Mouse (Mus musculus) forebrain, embryonic 16.5 days (tissue): ENCODE results near the gene Eapp. TPM values are rescaled to one million over a fixed set of nuclear protein-coding genes. Genes with fewer than 3 reads are reported as not detected.
"Not testable (repeated sequence)": the region's sequence is repeated elsewhere in the genome, so short reads cannot be mapped to it uniquely, and the experiment has no call there.

ENCODE experiments used
- ATAC-seq: fragments of 200-750 bp; cut with Nextera tagmentation; 2 replicates; pipeline ENCODE4 v1.8.0; 2017; ENCODE audit warnings: mild to moderate bottlenecking, moderate library complexity
- H3K27ac ChIP-seq: fragments of 300-500 bp; sonication (generic); 2 replicates; pipeline ENCODE4 v1.5.1; 2014; ENCODE audit warnings: low read length, control low read depth
- H3K27me3 ChIP-seq: fragments of 300-500 bp; sonication (generic); replicated peaks from 2 replicates; pipeline ENCODE4 v1.6.1; 2014; ENCODE audit warnings: low read length; ENCODE audit not compliant: control insufficient read depth, insufficient read depth
- H3K36me3 ChIP-seq: fragments of 300-500 bp; sonication (generic); 2 replicates; pipeline ENCODE4 v1.6.1; 2014; ENCODE audit not compliant: control insufficient read depth, insufficient read depth
- H3K4me1 ChIP-seq: fragments of 300-500 bp; sonication (generic); replicated peaks from 2 replicates; pipeline ENCODE4 v1.6.1; 2014; ENCODE audit warnings: low read length; ENCODE audit not compliant: control insufficient read depth, insufficient read depth
- H3K4me2 ChIP-seq: fragments of 300-500 bp; sonication (generic); 2 replicates; pipeline ENCODE4 v1.6.1; 2014; ENCODE audit warnings: mild to moderate bottlenecking, low read length, control low read depth
- H3K4me3 ChIP-seq: fragments of 300-500 bp; sonication (generic); replicated peaks from 2 replicates; pipeline ENCODE4 v1.5.1; 2014; ENCODE audit warnings: mild to moderate bottlenecking, low read length, control low read depth
- H3K9ac ChIP-seq: fragments of 300-500 bp; sonication (generic); replicated peaks from 2 replicates; pipeline ENCODE4 v1.6.1; 2014; ENCODE audit warnings: low read depth, low read length, control low read depth
- H3K9me3 ChIP-seq: fragments of 300-500 bp; sonication (generic); 2 replicates; pipeline ENCODE4 v1.6.1; 2016; ENCODE audit warnings: low read length; ENCODE audit not compliant: control insufficient read depth
- WGBS: fragments of 180-500 bp; shearing (Covaris S2); extraction: QIAGEN DNeasy Blood & Tissue Kit; methylation state at CpG from one replicate; pipeline ENCODE4 v1.1.7; 2014; 5-methylcytosine and 5-hydroxymethylcytosine counted together
- polyA plus RNA-seq: library from polyadenylated mRNA; unstranded; fragments of >200 nt; fragmentation: Nextera tagmentation; extraction: Ambion mirVana; gene quantifications from 2 replicates; pipeline ENCODE4 v1.2.1, GENCODE M21; 2015

The Eapp gene
- polyA plus RNA-seq, 1 experiment from 2014 or later = 80.3 TPM

- H3K36me3 ChIP-seq = peaks cover 23% of the 10 kb centered on the region
These were observed 6.6 kb downstream of the Eapp start for GRCm38 (mm10) chr12:54689082-54689481.

GRCm38 (mm10) chr12:54683182-54683581, 12.5 kb downstream of the Eapp start:
- 4% methylated on average over 1 of the region's 1 CpGs for WGBS
- no peak for ATAC-seq
- Histone ChIP-seq H3K9ac (no peak overlapping the region), H3K9me3 (no peaks in the 10 kb centered on the region), H3K36me3 (peaks cover 12% of the 10 kb centered on the region), H3K4me3 (no peak overlapping the region), H3K4me2 (no peak overlapping the region), H3K27me3 (no peaks in the 10 kb centered on the region), H3K4me1 (no peaks in the 10 kb centered on the region), H3K27ac (no peak overlapping the region)

More at GRCm38 (mm10) chr12:54689082-54689481, 6.6 kb downstream of the Eapp start:
- Histone ChIP-seq H3K4me3 (no peak overlapping the region), H3K27ac (no peak overlapping the region), H3K9me3 (no peaks in the 10 kb centered on the region), H3K4me2 (no peak overlapping the region), H3K9ac (no peak overlapping the region), H3K4me1 (peaks cover 4% of the 10 kb centered on the region), H3K27me3 (no peaks in the 10 kb centered on the region)
- no peak for ATAC-seq
- WGBS = 96% methylated on average over 5 of the region's 5 CpGs

GRCm38 (mm10) chr12:54676709-54677108, 19.0 kb downstream of the Eapp start:
- WGBS = 96% methylated on average over 9 of the region's 9 CpGs
- H3K9me3 ChIP-seq = no peaks in the 10 kb centered on the region
- no peaks in the 10 kb centered on the region for H3K27me3 ChIP-seq
- H3K9ac ChIP-seq = no peak overlapping the region
- H3K36me3 ChIP-seq = peaks cover 18% of the 10 kb centered on the region
- H3K4me3 ChIP-seq = no peak overlapping the region
- no peak overlapping the region for H3K4me2 ChIP-seq
- H3K27ac ChIP-seq = no peak overlapping the region
- ATAC-seq = no peak
- no peaks in the 10 kb centered on the region for H3K4me1 ChIP-seq

GRCm38 (mm10) chr12:54675396-54675795, 20.3 kb downstream of the Eapp start:
- Histone ChIP-seq H3K4me1 (no peaks in the 10 kb centered on the region), H3K9ac (no peak overlapping the region), H3K27me3 (no peaks in the 10 kb centered on the region), H3K4me3 (no peak overlapping the region), H3K9me3 (no peaks in the 10 kb centered on the region), H3K4me2 (no peak overlapping the region), H3K27ac (no peak overlapping the region), H3K36me3 (peaks cover 21% of the 10 kb centered on the region)
- WGBS = 97% methylated on average over 4 of the region's 4 CpGs
- no peak for ATAC-seq

GRCm38 (mm10) chr12:54671262-54671661, 24.4 kb downstream of the Eapp start:
- Histone ChIP-seq H3K4me3 (no peak overlapping the region), H3K9me3 (no peaks in the 10 kb centered on the region), H3K27me3 (no peaks in the 10 kb centered on the region), H3K27ac (no peak overlapping the region), H3K4me1 (no peaks in the 10 kb centered on the region), H3K4me2 (no peak overlapping the region), H3K9ac (no peak overlapping the region), H3K36me3 (peaks cover 13% of the 10 kb centered on the region)
- ATAC-seq = no peak
- WGBS = 72% methylated on average over 4 of the region's 4 CpGs

- no peak overlapping the region for H3K27ac ChIP-seq
- H3K9me3 ChIP-seq = no peaks in the 10 kb centered on the region
- no peak for ATAC-seq
- WGBS = 95% methylated on average over 1 of the region's 1 CpGs
- H3K4me1 ChIP-seq = no peaks in the 10 kb centered on the region
- no peaks in the 10 kb centered on the region for H3K27me3 ChIP-seq
- H3K9ac ChIP-seq = no peak overlapping the region
- no peak overlapping the region for H3K4me2 ChIP-seq
- H3K36me3 ChIP-seq = peaks cover 13% of the 10 kb centered on the region
- H3K4me3 ChIP-seq = no peak overlapping the region
These were observed 27.6 kb downstream of the Eapp start for GRCm38 (mm10) chr12:54668141-54668540.

DNA sequence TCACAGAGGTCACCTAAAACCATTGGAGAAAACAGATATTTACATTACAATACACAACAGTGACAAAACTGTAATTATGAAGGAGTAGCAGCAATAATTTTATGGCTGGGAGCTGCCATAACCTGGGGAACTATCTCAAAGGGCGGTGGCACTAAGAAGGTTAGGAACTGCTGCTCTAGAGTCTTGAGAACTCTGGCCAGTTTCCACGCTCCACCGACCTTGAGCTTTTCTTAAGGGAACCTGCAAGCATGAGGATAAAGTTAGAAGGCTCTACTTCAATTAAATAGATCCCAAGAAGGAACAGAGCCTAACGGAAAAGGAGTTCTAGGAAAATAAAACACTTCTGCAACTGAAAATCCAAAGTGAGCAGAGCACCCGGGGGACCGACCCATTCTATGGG, 30.2 kb downstream of the Eapp start:
- Histone ChIP-seq H3K4me3 (no peak overlapping the region), H3K9me3 (no peaks in the 10 kb centered on the region), H3K9ac (no peak overlapping the region), H3K27ac (no peak overlapping the region), H3K36me3 (peaks cover 1% of the 10 kb centered on the region; the same call in 1 of the 2 replicates), H3K4me1 (no peaks in the 10 kb centered on the region), H3K4me2 (no peak overlapping the region), H3K27me3 (no peaks in the 10 kb centered on the region)
- WGBS = 80% methylated on average over 6 of the region's 6 CpGs
- ATAC-seq = no peak

GRCm38 (mm10) chr12:54661470-54661869, 34.2 kb downstream of the Eapp start:
- not testable (repeated sequence) for H3K9me3 ChIP-seq, H3K36me3 ChIP-seq, H3K27me3 ChIP-seq, ATAC-seq, H3K4me3 ChIP-seq, H3K9ac ChIP-seq, H3K27ac ChIP-seq, H3K4me2 ChIP-seq, H3K4me1 ChIP-seq
- 76% methylated on average over 5 of the region's 5 CpGs for WGBS

DNA sequence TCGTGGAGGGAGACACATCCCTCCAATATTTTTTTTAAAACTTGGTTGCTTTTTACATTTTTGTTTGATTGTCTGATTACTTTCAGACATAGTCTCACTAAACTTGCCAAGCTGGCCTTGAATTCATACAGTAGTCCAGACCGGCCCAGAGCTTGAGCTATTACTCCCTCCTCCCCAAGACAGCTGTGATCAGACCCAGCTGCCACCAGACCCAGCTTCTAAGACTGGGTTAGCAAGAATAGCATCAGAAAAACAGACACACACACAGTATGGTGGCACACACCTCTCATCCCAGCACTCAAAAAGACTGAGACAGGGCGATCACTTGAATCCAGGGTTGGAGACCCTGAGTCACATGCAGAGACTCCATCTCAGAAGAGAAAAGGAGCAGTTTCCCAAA, 35.8 kb downstream of the Eapp start:
- WGBS = 84% methylated on average over 3 of the region's 3 CpGs
- Histone ChIP-seq H3K9ac (no peak overlapping the region), H3K9me3 (no peaks in the 10 kb centered on the region), H3K4me1 (peaks cover 6% of the 10 kb centered on the region), H3K27me3 (no peaks in the 10 kb centered on the region), H3K36me3 (no peaks in the 10 kb centered on the region), H3K4me3 (no peak overlapping the region), H3K27ac (no peak overlapping the region), H3K4me2 (no peak overlapping the region)
- no peak for ATAC-seq

GRCm38 (mm10) chr12:54658425-54659092, 37.1 kb downstream of the Eapp start:
- no peak overlapping the region for H3K4me3 ChIP-seq
- H3K9ac ChIP-seq = no peak overlapping the region
- no peaks in the 10 kb centered on the region for H3K36me3 ChIP-seq
- H3K27me3 ChIP-seq = no peaks in the 10 kb centered on the region
- no peak overlapping the region for H3K27ac ChIP-seq
- no peaks in the 10 kb centered on the region for H3K9me3 ChIP-seq
- ATAC-seq = no peak
- 78% methylated on average over 7 of the region's 7 CpGs for WGBS
- H3K4me1 ChIP-seq = peaks cover 16% of the 10 kb centered on the region
- H3K4me2 ChIP-seq = no peak overlapping the region
